Mouse (Mus musculus) midbrain, embryonic 12.5 days (tissue): ENCODE data around the gene Kalrn. TPM values are rescaled to one million over a fixed set of nuclear protein-coding genes. Genes with fewer than 3 reads are reported as not detected.

Source experiments
- ATAC-seq: fragments of 200-750 bp; cut with Nextera tagmentation; 2 replicates; pipeline ENCODE4 v1.8.0; 2017; ENCODE audit warnings: low read depth, moderate TSS enrichment, moderate library complexity; ENCODE audit not compliant: low FRiP score
- H3K27ac ChIP-seq: fragments of 300-500 bp; sonication (generic); replicated peaks from 2 replicates; pipeline ENCODE4 v1.5.1; 2016; ENCODE audit warnings: mild to moderate bottlenecking
- H3K27me3 ChIP-seq: fragments of 300-500 bp; sonication (generic); 2 replicates; pipeline ENCODE4 v1.6.1; 2016; ENCODE audit warnings: mild to moderate bottlenecking
- H3K36me3 ChIP-seq: fragments of 300-500 bp; sonication (generic); 2 replicates; pipeline ENCODE4 v1.6.1; 2016
- H3K4me1 ChIP-seq: fragments of 300-500 bp; sonication (generic); 2 replicates; pipeline ENCODE4 v1.6.1; 2016
- H3K4me2 ChIP-seq: fragments of 300-500 bp; sonication (generic); replicated peaks from 2 replicates; pipeline ENCODE4 v1.6.1; 2016; ENCODE audit warnings: mild to moderate bottlenecking, moderate library complexity
- H3K4me3 ChIP-seq: fragments of 300-500 bp; sonication (generic); 2 replicates; pipeline ENCODE4 v1.5.1; 2016; ENCODE audit warnings: mild to moderate bottlenecking
- H3K9ac ChIP-seq: fragments of 300-500 bp; sonication (generic); replicated peaks from 2 replicates; pipeline ENCODE4 v1.6.1; 2016; ENCODE audit warnings: mild to moderate bottlenecking, moderate library complexity
- H3K9me3 ChIP-seq: fragments of 300-500 bp; sonication (generic); 2 replicates; pipeline ENCODE4 v1.6.1; 2016; ENCODE audit warnings: mild to moderate bottlenecking
- WGBS: fragments of 180-500 bp; shearing (Covaris S2); methylation state at CpG from one replicate; pipeline ENCODE4 v1.1.7; 2016; 5-methylcytosine and 5-hydroxymethylcytosine counted together
- polyA plus RNA-seq: library from polyadenylated mRNA; unstranded; fragments of >200 nt; fragmentation: Nextera tagmentation; extraction: Ambion mirVana; gene quantifications from 2 replicates; pipeline ENCODE4 v1.2.1, GENCODE M21; 2016

Kalrn gene
- polyA plus RNA-seq, 1 experiment from 2014 or later, result 28.9 TPM

DNA sequence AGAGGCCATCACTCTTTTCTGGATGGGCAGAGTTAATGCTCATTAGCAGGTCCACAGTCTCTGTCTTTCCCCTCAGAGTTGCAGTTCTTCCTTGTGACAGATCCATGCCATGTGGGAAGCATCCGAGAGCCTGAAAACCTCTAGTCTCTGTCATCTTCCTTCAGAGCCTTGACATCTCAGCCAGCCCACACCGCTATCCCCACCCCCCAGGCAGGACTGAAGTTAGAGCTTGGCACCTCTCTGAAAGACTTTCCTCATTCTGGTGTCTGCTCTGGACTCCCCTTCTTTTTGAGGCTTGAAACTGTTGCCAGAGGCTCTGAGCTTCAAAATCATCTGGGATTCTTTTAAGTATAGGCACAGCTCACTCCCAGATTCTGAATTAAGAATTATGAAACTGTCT lies 274.1 kb downstream of the Kalrn start:
- H3K27ac ChIP-seq, result no peak overlapping the region
- H3K9me3 ChIP-seq, result no peaks in the 10 kb centered on the region
- no peak overlapping the region for H3K4me2 ChIP-seq
- 88% methylated on average over 2 of the region's 2 CpGs for WGBS
- H3K4me1 ChIP-seq, result no peaks in the 10 kb centered on the region; the same call in 1 of the 2 replicates
- no peak overlapping the region for H3K9ac ChIP-seq
- H3K36me3 ChIP-seq, result 0 out of 2 replicates have a peak, but pooled peaks cover 4% of the 10 kb centered on the region
- no peak for ATAC-seq
- no peak overlapping the region for H3K4me3 ChIP-seq
- no peaks in the 10 kb centered on the region for H3K27me3 ChIP-seq

DNA sequence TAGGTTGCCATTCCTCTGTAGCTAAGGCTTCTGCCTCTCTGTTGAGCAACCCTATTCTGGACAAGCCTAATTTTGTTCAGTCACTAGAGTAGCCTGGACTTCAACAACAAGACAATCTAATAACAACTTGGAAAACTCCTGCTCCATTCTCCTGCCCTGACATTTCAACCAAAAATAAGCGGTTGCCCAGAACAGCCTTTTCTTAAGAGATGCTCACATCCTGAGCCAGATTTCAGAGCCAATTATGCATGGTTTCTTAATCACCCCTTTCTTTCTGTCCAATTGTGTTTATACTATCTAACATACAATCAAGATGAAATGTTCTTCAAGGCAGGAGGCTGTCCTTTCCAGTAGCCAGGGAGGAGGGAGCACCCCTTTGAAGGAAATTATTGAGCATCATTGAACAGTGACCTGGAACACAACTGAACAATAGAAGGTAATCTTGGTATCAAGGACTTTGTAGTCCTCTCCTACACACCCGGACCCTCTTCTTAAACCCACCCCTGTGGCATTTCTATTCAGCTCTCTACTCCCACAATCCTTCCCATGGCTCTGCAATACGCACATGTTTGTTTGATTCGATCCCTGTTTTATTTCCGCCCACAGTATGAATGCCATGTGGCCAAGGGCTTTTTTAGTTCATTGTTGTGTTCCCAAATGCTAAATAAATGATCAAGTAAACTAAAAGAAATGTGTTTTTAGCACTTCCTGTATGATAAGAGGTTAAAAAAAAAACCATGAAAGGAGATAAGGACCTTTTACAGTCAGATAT lies 275.2 kb downstream of the Kalrn start:
- Histone ChIP-seq H3K36me3 (peaks cover 11% of the 10 kb centered on the region), H3K4me3 (no peak overlapping the region), H3K27ac (no peak overlapping the region), H3K4me1 (no peaks in the 10 kb centered on the region; the same call in 1 of the 2 replicates), H3K4me2 (no peak overlapping the region), H3K27me3 (no peaks in the 10 kb centered on the region), H3K9me3 (no peaks in the 10 kb centered on the region), H3K9ac (no peak overlapping the region)
- ATAC-seq, result no peak
- WGBS, result 57% methylated on average over 5 of the region's 5 CpGs

GRCm38 (mm10) chr16:34294568-34294967 lies 278.8 kb downstream of the Kalrn start:
- H3K27me3 ChIP-seq, result no peaks in the 10 kb centered on the region
- no peak overlapping the region for H3K27ac ChIP-seq
- H3K4me3 ChIP-seq, result no peak overlapping the region
- H3K9me3 ChIP-seq, result no peaks in the 10 kb centered on the region
- H3K9ac ChIP-seq, result no peak overlapping the region
- H3K4me1 ChIP-seq, result peaks cover under 1% of the 10 kb centered on the region
- no peak overlapping the region for H3K4me2 ChIP-seq
- H3K36me3 ChIP-seq, result peaks cover 26% of the 10 kb centered on the region
- 83% methylated on average over 6 of the region's 6 CpGs for WGBS
- no peak for ATAC-seq

GRCm38 (mm10) chr16:34293675-34294074 lies 279.7 kb downstream of the Kalrn start:
- Histone ChIP-seq H3K4me2 (no peak overlapping the region), H3K9ac (no peak overlapping the region), H3K4me1 (peaks cover 6% of the 10 kb centered on the region; the same call in 1 of the 2 replicates), H3K4me3 (no peak overlapping the region), H3K9me3 (no peaks in the 10 kb centered on the region), H3K27me3 (no peaks in the 10 kb centered on the region), H3K27ac (no peak overlapping the region), H3K36me3 (peaks cover 26% of the 10 kb centered on the region)
- WGBS, result 93% methylated on average over 2 of the region's 2 CpGs
- no peak for ATAC-seq

DNA sequence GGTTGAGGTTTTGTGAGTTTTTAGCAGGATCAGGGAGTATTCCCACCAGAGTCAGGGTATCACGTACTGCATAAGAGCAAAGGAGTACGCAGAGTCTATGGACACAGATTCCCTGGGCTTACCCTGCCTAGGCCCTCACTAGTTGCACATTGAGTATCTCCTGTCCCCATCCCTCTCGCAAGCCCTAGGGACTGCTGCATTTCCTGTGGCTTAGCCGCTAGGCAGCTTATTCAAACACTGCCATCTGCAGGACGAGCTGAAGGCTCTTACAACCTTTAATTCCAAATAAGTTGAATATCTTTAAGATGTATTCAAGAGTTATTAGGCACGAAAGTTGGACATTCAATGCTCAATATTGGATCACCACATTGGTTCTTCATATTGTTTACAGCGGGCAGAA lies 283.7 kb downstream of the Kalrn start:
- ATAC-seq, result no peak
- Histone ChIP-seq H3K4me1 (peaks cover 6% of the 10 kb centered on the region; the same call in 1 of the 2 replicates), H3K36me3 (peaks cover 26% of the 10 kb centered on the region), H3K27me3 (no peaks in the 10 kb centered on the region), H3K4me2 (no peak overlapping the region), H3K27ac (no peak overlapping the region), H3K9ac (no peak overlapping the region), H3K9me3 (no peaks in the 10 kb centered on the region), H3K4me3 (no peak overlapping the region)
- 46% methylated on average over 7 of the region's 7 CpGs for WGBS

DNA sequence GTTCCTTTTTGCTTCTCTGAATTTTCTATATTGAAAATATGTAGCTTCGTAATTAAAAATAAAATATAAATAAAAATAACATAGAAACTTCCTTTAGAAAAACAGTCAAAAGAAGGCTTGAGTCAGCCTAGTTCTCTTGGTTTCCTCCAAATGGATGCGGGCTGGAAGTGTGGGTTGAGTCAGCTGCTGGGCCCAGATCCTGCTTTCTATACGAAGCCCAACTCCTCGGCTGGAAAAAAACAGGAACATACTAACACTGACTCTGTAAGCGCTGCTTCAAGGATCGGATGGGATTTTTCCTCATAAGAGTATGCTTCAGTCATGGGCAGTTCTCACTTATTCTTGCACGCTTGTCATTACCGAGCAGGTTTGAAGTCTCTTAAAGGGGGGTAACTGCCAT lies 291.3 kb downstream of the Kalrn start:
- Histone ChIP-seq H3K27me3 (no peaks in the 10 kb centered on the region), H3K4me1 (no peaks in the 10 kb centered on the region), H3K36me3 (0 out of 2 replicates have a peak, but pooled peaks cover 5% of the 10 kb centered on the region), H3K4me3 (no peak overlapping the region), H3K4me2 (no peak overlapping the region), H3K9ac (no peak overlapping the region), H3K9me3 (no peaks in the 10 kb centered on the region), H3K27ac (no peak overlapping the region)
- WGBS, result 92% methylated on average over 8 of the region's 8 CpGs
- ATAC-seq, result no peak

GRCm38 (mm10) chr16:34279654-34280383 lies 293.5 kb downstream of the Kalrn start:
- 87% methylated on average over 7 of the region's 7 CpGs for WGBS

DNA sequence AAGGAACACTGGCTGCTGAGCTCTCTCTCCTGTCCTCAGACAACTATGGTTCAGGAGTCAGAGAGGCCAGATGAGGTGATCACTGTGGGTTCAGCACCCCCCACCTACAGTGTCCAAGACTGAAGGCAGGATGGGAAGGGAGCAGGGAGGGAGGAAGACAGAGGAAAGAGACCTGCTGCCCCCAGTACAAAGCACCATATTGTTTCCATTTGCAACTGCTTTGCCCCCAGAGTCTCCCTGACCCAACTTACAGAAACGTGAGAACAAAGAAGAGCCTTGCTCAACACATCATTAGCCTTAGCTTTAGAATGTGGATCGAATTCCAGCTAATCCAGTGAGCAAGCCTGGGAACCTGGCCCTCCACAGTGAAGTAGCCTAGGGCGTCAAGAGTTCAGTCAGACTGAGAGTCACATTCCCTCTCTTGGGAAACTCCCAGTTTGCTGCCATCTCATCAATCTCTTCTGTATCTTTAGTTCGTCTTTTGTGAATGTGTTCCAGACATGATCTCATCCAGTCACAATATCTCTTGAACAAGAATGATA lies 295.0 kb downstream of the Kalrn start:
- 57% methylated on average over 4 of the region's 4 CpGs for WGBS
- H3K4me3 ChIP-seq, result no peak overlapping the region
- 0 out of 2 replicates have a peak, but pooled peaks cover 5% of the 10 kb centered on the region for H3K36me3 ChIP-seq
- no peak overlapping the region for H3K4me2 ChIP-seq
- H3K9me3 ChIP-seq, result no peaks in the 10 kb centered on the region
- no peak overlapping the region for H3K27ac ChIP-seq
- no peak overlapping the region for H3K9ac ChIP-seq
- no peaks in the 10 kb centered on the region for H3K27me3 ChIP-seq
- no peaks in the 10 kb centered on the region for H3K4me1 ChIP-seq
- no peak for ATAC-seq

More at GRCm38 (mm10) chr16:34279654-34280383, 293.5 kb downstream of the Kalrn start:
- no peak overlapping the region for H3K4me2 ChIP-seq
- 0 out of 2 replicates have a peak, but pooled peaks cover 5% of the 10 kb centered on the region for H3K36me3 ChIP-seq
- no peak overlapping the region for H3K4me3 ChIP-seq
- H3K9ac ChIP-seq, result no peak overlapping the region
- no peaks in the 10 kb centered on the region for H3K27me3 ChIP-seq
- no peaks in the 10 kb centered on the region for H3K9me3 ChIP-seq
- no peaks in the 10 kb centered on the region for H3K4me1 ChIP-seq
- ATAC-seq, result no peak
- H3K27ac ChIP-seq, result no peak overlapping the region

- Histone ChIP-seq H3K4me2 (no peak overlapping the region), H3K4me3 (no peak overlapping the region), H3K9ac (no peak overlapping the region), H3K4me1 (no peaks in the 10 kb centered on the region), H3K36me3 (0 out of 2 replicates have a peak, but pooled peaks cover 5% of the 10 kb centered on the region), H3K9me3 (no peaks in the 10 kb centered on the region), H3K27ac (no peak overlapping the region), H3K27me3 (no peaks in the 10 kb centered on the region)
- no peak for ATAC-seq
Observed at GRCm38 (mm10) chr16:34274607-34275006, 298.7 kb downstream of the Kalrn start.

GRCm38 (mm10) chr16:34271476-34271875 lies 301.9 kb downstream of the Kalrn start:
- Histone ChIP-seq H3K27me3 (no peaks in the 10 kb centered on the region), H3K9ac (no peak overlapping the region), H3K9me3 (no peaks in the 10 kb centered on the region), H3K36me3 (no peaks in the 10 kb centered on the region), H3K4me2 (no peak overlapping the region), H3K4me1 (no peaks in the 10 kb centered on the region), H3K27ac (no peak overlapping the region), H3K4me3 (no peak overlapping the region)
- no peak for ATAC-seq
- 90% methylated on average over 5 of the region's 5 CpGs for WGBS

DNA sequence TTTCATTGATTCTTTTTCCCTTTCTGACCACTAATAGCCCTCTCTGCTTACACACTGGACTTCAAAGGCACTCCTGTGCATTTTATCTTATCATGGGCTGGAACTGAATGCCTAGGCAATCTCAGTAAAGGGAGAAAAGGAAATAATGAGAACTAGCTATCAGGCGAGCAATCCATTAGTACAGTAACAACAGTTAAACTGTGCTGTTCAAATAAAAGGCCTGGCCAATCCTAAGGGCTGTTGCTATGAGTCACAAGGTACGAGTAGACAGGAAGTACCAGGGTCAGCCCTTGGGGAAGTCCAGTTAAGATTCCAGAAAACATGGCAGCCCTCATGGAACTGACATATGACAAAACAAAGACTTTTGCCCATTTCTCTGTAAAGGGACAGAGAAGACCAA lies 302.7 kb downstream of the Kalrn start:
- Histone ChIP-seq H3K27me3 (no peaks in the 10 kb centered on the region), H3K4me2 (no peak overlapping the region), H3K9me3 (no peaks in the 10 kb centered on the region), H3K27ac (no peak overlapping the region), H3K4me1 (no peaks in the 10 kb centered on the region), H3K9ac (no peak overlapping the region), H3K36me3 (no peaks in the 10 kb centered on the region), H3K4me3 (no peak overlapping the region)
- WGBS, result 87% methylated on average over 2 of the region's 2 CpGs
- no peak for ATAC-seq

DNA sequence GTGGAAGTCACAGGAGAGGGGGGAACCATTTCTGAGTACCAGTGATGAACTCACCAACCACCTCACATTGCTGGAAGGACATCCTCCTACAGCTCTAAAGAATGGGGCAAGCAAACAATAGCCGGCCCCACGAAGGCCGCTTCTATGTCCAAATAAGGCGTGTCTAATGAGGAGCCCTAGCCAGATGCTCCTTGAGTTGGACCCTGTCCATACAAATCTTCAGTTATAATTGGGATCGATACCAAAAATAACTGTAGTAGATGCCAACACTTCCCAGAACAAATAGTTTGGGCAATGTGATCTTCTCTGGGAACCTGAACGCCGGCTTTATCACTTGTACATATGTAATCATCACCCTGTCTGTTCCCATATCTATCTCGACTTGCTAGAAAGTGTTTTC lies 303.7 kb downstream of the Kalrn start:
- Histone ChIP-seq H3K4me3 (no peak overlapping the region), H3K4me2 (no peak overlapping the region)
- 92% methylated on average over 8 of the region's 8 CpGs for WGBS

More for the DNA sequence above, 303.7 kb downstream of the Kalrn start:
- Histone ChIP-seq H3K27me3 (no peaks in the 10 kb centered on the region), H3K27ac (no peak overlapping the region), H3K36me3 (no peaks in the 10 kb centered on the region), H3K9ac (no peak overlapping the region), H3K9me3 (no peaks in the 10 kb centered on the region), H3K4me1 (no peaks in the 10 kb centered on the region)
- ATAC-seq, result no peak
